Mouse (Mus musculus) liver, embryonic 14.5 days (tissue): ENCODE measurements around the gene Btla.

ENCODE experiments used
- CTCF ChIP-seq: IDR thresholded peaks from 2 replicates; pipeline ENCODE4 v1.5.1; 2016; ENCODE audit warnings: antibody characterized with exemption, low read depth, control low read depth
- EP300 ChIP-seq: IDR thresholded peaks from 2 replicates; pipeline ENCODE4 v1.6.1; 2016; ENCODE audit warnings: antibody characterized with exemption, low read depth

DNA sequence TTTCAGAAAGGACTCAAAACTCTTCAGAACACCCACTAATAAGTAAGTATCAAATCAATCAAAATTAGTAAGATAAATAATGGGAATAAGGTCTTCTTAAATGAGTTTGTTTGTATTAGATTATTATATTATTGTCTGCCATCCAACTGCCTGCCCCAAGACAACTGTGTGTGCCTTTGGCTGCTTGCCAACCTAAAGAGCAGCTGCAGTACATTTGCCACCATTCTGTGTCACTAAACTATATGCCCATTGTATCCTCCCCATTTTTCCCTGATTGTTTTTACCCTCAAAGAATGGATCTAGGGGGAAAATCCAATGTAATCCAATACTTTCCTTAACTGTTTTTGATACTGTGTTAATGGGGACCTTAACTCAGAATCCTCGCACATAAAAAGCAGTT, 18.6 kb downstream of the Btla start:
- TF ChIP-seq CTCF (no peak), EP300 (no peak)
